Mouse (Mus musculus) CD4-positive, CD25-positive, alpha-beta regulatory T cell, adult 2 months (primary cell): ENCODE data around the gene Prr22.

Experiments used
- DNase-seq: peaks from one replicate; pipeline ENCODE4 v3.0.0-alpha.2; 2012; ENCODE audit warnings: low read depth, low spot score

Prr22 gene

DNA sequence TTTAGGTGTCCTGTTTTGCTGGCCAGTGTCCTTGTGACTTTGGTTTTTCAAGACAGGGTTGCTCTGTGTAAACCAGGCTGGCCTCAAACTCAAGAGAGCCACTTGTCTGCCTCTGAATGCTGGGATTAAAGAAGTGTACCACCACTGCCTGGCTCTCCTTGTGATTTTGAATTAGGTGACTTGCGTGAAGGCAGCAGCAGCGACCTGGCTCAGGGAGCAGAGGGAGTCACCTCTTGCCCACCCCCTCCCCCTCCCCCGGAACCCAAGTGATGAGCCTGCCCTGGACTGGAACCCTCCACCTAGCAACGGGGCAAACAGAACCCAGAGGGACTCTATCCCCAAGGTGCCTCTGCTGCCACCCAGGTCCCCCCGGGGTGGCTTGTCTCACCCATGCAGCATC lies at the start of gene Prr22:
Prr22 (plus strand) TSS at position 301 of the 400 bp plus-strand sequence.
- DNase-seq, result no peak

DNA sequence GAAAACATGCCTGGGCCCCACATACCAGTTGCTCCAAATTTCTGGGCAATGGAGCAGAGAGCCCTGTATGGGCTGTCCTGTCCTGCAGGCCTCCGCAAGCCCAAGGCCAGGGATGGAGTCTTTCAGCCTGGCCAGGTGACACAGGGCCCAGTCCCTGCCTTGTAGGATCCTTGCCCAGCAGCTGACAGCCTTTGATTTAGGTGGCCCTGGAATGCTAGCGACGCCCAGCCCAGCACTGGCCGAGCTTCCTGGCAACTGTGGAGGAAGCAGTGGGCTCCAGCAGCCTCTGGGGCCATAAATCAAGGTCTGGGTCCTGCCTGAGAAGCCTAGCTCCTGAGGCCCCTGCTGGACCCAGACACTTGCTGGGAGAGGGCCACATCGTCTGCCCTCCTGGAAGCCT lies 47.6 kb upstream of the Prr22 start:
- DNase-seq, result no peak

DNA sequence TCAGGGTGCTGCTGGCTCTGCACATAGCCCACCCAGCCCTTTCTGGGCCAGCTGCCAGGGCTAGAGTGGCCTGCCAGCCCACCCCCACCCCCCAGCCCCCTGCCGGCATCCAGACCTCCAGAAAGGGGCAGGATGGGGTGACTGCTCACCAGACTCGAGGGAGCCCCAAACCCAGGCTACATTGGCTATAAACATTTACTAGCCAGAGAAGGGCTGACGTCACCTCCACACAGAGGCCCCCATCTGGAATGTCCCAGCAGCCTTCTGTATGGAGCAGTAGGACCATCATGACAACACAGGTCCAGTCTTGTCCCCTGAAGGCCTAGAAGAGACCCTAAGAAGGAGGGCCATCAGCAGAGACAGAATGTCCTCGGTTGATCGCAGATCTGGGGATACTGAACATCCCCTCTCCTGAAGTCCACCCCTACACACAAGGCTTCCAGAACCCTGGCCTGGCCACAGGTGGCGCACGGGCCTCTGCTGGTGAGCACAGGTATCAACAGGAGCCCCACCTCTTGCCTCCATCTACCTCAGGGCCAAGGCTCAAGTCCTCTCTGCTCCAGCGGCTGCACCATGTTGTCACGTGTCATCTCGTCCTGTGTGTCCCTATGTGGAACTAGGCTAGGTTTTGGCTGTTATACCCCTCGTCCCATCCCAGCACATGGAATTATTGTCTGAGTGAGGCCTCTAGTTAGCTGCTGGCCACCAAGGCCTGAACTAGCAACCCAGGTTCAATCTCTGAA lies 46.5 kb upstream of the Prr22 start:
- DNase-seq, result no peak

DNA sequence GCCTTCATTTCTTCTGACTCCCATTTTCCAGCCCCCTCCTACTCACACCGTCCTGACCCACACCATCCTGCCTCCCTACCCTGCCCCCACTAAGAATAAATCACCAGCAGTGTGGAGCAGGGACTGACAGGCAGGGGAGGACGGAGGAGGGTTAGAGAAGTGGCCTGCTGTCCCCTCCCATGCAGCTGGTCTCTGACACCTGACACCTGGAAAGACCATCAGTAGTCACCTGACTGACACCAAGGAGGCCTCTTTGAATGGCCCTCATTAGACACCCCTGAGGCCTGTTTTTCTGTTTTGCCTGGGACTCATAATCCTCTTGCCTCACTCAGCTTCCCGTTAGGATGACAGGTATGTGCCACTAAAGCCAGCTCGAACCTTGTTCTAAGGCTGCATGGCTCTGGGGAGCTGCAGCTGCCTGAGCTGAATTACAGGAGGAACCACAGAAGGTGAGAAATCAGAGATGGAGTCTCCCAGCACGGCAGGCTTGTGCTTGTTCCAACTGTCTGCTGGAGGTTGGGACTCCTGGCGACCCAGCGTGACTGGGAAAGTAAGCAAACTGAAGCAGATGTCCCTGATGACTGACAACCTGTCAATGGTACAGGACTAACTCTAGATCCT lies 42.9 kb upstream of the Prr22 start:
- DNase-seq, result no peak

DNA sequence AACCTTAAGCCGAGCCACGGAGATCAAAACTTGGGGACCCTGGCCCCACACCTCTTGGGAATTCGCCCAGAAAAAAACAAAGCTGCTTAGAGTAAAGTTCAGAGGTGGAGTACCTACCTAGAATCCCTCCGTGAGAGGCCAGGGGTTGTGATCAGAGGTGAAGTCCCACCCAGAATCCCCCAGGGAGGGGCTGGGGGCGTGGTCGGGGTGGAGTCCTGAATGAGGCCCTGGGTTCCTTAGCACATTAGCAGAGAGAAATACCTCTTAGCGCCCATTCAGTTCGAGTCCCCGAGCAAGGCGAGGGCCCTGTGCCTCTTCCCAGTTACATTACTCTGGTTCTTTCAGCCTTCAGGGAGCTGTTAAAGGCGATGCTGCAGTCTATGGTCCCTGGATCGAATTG lies 42.4 kb upstream of the Prr22 start:
- DNase-seq, result no peak

DNA sequence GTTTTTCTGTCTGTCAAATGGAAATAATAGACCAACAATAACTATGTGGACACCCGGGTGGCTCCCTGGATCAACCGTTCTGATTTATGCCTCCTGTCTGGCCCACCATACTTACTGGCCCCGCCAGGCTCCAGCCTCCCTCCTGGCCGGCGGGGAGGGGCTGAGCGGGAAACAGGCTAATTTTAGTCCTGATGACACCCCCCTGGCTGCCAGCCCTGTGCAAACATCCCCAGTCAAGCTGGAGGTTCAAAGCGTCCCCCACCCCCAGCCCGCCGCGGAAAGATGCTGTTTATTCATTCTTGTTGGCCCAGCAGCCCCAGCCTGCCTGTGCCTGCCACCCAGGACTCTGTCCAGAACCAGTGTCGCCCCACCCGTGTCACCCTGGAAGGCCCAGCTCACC lies 41.9 kb upstream of the Prr22 start:
- no peak for DNase-seq

DNA sequence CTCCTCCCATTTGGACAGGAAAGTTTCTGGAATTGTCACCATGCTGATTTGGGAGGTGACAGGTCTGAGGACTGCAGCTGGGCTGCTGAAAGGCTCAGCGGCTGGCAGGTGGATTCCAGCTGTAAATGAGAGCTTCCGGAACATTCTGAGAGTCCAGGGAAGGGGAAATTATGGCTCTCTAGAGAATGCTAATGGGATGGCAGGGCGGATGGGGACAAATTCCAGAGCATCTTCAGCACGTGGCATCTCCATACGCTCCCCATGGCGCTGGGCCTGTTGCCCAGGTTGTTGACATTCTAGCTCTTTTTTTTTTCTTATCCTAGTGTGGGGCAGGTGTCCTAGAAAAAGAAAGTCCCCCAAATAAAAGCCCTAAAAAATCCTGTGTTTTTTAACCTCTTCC lies 40.9 kb upstream of the Prr22 start:
- no peak for DNase-seq

DNA sequence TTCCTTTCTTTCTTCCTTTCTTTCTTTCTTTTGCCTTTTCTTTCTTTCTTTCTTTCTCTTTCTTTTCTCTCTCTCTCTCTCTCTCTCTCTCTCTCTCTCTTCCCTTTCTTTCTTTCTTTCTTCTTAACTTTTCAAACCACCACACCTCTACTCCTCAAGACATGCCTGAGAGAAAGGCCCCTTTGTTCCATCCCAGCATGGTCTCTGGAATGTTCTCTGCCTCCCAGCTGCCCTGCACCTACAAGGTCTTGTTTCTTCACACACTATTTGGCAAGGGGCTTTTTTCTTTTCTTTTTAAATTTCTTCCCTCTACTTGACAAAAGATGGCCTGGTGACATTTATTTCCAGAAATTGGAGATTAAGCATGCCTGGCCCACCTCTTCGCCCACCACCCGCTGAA lies 40.4 kb upstream of the Prr22 start:
- no peak for DNase-seq

DNA sequence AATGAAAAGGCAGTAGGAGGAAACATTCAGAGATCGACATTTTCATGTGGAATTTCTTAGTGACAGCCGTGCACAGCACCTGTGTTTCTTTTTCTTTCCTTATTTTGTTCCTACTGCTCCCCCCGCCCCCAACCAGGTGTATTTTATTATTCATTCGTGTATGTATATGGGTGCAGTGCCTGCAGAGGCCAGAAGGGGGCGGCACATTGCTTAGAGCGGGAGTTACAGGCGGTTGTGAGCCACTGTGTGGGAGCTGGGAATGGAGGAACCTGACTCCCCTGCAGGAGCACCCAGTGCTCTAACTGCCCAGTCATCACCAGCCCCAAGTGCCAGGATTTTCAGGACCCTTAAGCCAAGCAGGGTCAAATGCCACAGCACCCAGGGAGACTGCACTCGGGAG lies 33.5 kb upstream of the Prr22 start:
- peak; percentile 56 for DNase-seq

DNA sequence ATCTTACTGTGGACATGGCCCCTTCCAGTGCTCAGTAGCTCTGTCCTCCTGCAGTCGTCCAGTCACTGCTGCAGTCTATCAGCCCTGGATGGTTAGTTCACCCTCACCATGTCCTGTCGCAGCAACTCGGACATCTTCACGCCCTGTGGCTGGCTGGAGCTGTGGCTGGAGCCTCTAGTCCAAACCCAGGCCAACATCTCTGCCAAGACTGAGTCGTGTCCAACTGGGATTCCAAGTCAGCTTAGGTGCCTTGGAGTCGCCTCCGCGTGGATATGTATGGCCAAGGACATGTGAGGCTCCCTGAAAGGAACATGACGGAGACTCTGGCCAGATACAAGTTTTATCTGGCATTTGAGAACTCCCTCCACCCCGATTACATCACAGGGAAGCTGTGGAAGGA lies 31.8 kb upstream of the Prr22 start:
- DNase-seq, result no peak

DNA sequence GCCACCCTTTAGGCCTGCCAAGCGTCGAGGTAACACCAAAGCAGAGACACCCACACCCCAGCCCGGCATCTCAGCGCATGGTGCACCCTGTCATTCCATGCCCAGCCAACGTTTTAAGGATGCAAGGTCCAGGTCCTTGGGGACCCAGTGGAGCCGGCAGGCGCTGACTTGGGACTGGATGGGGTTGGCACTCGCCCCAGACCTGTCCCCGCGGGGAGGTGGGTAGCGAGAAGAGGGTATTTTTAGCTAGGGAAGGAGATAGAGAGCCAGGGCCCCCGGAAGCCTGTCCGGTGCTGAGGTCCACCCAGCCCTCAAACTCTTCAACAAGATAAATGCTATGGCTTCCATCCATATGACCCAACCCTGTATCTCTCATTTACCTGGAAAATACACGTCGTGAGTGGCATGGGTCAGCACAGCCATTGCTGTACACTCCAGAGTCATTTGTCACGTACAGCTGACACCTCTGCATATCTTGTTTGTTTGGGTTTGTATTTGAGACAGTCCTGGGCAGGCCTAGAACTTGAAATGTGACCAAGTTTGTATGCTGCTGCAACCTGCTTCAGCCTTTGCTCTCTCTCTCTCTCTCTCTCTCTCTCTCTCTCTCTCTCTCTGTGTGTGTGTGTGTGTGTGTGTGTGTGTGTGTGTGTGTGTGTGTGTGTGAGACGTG lies 29.8 kb upstream of the Prr22 start:
- DNase-seq, result no peak

DNA sequence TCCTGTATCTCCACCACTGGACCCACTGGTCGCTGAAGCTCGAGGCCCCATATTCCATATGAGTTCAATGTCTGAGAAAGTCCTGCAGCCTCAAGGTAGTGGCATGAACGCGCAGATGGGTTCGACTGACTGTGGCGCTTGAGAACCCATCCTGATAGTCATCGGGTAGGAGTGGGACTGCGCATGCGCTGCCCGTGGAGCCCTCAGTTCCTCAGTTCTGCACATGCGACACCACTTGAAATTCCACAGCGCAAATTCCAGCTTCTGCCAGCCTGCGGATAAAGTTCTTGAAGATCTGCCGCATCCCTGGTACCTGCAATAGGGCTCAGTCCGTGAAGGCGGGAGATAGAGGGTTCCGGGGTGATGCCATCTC lies 29.3 kb upstream of the Prr22 start:
- DNase-seq, result no peak

DNA sequence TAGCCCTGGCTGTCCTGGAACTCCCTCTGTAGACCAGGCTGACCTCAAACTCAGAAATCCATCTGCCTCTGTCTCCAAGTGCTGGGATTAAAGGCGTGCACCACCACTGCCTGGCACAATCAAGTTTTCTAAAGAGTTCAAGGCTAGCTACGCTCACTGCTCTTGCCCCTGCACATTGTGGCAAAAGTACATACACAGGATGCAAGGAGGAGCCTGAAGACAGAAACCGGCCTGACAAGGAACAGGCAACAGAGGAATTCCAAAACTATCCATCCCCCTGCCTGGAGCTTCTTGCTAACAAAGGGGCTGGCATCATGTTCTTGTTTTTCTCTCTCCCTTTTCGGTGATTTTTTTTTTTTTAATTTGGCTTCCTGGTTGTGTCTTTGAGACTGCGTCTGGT lies 25.9 kb upstream of the Prr22 start:
- DNase-seq, result no peak

DNA sequence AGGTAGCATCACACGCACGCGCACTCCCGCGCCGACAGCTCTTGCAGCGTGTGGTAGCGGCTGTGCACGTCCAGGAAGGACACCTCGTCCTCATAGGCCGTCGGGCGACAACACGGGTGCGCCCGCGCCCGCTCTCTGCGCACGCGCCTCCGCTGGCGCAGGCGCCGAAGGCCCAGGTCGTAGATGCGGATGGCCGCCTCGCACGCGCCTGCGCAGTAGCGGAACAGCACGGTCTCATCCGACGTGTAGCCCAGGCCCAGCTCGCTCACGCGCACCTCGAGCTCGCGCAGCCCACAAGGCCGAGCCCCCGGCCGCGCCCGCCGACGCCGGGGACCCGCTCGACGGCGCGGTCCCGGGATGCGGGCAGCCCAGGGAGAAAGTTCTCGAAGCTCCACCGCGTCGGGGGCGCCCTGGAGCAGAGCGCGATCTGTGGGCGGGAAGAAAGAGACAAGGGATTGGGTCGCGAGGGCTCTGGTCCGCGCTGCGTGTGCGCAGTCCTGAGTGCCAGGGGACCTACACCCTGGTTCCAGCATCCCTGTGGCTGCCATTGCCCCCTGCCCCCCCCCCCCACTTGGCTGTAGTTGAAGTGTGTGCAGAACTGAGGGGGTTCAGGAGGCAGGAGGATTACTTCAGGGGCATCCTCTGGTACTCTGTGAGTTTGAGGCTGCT lies 18.5 kb upstream of the Prr22 start:
- DNase-seq, result peak; percentile 64

DNA sequence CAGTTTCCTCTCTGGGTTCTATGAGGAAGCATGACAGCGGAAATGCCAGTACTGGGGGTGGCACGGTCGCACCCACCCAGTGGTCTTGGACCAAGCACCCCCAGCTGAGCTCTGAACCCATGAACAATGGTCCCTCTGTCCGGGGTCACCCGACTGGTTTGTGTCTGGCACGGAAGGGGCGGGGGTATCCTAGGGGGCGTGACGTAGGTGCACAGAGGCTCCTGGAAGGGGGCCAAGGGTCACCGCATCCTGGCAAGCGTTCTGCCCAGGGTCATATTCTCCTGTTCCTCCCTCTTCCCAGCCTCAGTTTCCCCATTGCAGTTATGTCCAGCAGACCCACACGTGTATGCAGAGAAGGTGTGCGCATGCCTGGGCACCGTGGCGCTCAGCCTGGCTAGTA lies 16.6 kb upstream of the Prr22 start:
- DNase-seq, result no peak

DNA sequence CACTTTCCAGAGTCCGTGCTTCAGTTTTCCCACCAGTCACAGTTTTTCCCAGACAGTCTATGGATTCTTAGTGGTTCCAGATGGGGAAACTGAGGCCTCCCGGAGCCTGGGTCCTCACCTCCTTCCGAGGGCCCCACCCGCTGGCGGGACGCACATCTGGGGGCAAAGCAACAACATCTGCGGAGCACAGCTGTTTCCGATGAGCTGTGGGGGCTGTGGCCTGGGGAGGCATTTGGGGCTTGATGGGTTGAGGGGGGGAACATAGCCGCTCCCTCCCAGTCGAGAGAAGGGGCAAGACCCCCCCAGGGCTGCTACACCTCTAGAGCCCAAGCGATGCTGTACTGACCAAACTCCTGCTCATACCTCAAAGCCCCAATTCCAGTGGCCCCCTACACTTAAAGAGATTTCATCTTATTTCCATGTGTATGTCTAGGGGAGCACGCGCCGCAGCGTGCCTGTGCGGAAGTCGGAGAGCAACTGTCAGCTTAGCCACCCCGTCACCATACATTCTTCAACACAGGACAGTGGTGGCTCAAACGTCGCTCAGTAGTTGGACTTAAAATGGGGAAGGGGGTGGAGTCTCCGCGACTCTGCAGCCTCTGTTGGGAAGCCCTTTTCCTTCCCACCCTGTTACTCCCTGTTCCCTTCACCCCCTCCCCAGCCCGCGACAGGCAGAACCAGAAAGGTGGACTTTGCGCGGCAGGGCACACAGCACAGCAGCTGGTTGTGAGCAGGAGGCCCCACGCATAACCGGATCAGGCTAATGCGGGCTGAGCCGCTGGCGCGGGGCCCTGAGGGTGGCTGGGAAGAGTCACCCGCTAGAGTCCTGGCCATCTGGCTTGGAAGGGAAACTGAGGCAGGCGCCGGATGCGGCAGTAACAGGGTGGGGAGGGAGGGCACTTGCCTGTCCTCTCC lies 15.5 kb upstream of the Prr22 start:
- DNase-seq, result no peak

DNA sequence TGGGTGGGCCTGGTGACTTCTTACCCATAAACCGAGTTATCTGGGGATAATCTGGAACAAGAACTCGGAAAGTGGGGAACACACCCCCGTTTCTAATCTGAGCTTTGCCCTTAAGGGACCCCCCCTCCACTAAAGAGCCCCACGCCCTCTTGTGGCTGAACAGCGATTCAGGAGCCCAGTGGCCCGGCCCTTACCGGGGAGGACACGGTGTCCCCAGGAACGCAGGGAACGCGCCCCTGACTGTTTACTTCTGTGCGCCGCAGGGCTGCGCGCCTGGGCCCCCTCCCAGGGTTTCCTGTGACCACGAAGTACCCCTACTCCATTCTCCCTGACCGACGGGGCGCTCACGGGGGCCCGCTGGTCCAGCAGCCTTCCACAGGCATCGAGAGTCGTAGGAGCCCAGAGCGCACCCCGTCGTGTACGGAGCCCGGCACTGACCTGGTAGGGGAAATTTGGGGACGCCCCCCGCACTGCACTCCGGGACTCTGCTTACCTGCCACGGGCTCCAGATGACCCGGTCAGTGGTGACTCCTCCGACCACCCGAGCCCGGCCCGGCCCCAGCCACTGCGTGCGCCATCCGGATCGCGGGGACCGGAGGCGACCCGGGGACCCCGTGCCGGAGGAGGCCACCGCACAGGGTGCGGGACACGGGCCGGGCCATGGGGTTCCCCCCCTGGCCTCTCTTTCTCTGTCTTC lies 13.2 kb upstream of the Prr22 start:
- peak; percentile 43 for DNase-seq

DNA sequence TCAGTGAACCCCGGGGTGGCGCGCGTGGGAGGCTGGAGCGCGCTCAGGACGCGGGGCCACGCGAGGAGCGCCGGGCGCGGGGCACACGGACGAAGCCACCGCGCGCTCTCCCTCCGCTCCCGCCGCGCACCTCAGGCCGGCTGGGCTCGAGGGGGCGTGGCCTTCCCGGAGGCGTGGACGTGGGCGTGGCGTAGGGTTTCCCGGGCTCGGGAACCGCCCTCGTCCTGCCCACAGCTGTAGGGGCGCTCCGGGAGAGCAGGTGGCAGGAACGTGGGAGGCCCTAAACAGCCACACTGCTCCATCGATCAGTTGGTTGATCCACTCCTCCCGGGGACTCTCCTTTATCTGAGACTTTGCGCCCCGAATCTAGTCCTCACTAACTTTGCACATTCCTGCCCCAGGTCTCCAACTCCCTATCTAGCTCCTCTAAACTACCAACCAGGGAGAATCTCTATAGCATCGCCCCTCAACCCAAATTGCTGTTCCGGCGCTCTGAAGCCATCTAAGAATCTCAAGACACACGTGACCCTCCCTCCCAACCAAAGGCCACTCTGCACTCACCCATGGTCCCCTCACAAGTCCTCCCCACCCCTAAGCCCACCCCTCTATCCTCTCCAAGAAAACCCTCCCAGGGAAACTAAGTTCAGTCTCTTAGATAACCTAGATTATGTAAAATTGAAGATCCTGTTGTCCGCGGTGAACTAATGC lies 12.5 kb upstream of the Prr22 start, which contains the start of gene Nrtn:
Nrtn (minus strand) TSS at position 115 of the 708 bp plus-strand sequence.
- peak; percentile 60 for DNase-seq

DNA sequence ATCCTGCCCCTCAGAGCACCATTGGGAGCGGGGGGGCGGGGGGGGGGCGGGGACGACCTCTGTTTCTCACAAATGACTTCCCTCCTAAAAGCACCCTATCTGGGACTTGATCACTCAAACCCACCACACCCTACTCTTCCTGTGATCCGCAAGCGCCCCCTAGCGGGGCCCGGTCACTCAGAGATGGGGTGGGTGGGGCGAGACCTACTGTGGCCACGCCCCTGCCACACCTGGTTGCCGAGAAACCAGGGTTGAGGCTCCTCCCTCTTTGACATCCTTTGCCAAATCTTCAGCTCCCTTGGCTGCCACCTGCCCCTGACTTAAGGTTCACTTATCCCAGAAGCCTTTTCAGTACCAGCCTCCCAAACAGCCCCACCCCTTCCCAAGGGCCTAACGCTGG lies 11.9 kb upstream of the Prr22 start:
- peak; percentile 83 for DNase-seq

DNA sequence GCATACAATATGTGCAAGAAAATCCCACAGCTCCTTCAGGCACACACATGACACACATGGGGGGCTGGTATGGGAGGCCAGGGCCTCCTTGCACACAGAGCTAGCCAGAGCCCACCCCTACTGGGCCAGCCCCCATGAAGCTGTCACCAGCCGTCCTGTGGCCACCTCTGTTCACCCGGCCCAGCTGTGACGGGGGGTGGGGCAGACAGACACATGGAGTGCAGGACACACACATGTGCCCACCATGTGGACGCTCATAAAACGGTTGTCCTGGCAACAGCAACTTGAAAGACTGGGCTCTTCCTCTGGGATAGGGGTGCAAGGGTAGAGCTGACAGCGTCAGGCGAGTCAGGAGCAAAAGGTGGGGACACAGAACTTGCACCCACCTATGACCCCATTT lies 10.8 kb upstream of the Prr22 start:
- no peak for DNase-seq
